9 mouse cellular contexts compared by ENCODE assay signal in the genomic region with DNA sequence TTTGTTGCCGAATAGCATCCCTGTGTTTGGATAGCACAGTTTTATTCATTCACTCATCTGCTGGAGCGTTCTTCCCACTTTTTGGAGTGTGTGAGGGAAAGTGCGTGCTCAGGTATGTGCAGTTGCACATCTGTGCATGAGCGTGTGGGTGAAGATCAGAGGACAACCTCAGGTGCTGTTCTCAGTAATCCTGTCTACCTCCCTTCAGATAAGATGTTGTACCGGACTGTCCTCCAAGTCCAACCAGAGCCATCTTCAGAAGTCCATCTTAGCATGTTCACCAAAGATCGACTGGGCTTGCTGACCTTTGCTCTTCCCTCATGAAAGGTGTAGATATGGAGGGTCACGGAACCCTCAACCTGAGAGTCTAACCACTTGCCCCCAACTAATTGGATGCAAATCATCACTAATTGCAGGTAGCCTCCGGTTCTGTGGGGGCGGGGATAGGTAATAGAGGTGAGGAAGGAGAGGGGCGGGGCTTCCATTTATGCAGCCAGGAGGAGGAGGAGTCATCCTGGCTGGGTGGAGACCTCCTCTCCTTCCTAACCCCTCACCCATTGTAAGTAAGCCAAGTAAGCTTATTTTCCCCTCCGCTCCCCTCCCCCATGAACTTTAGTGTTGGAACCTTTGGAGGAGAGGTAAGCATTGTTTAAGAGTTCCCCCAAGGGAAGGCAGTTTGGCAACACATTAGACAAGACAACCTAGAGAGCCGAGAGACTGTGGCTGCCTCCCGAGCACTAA. TPM values are rescaled to one million over a fixed set of nuclear protein-coding genes. Genes with fewer than 3 reads are reported as not detected.
DNase-seq lines count a peak whose midpoint lies in the region; ATAC-seq and TF ChIP-seq lines count a peak whose summit lies in the region.
"Had no signal": no experiment of that assay in that cellular context is flagged by ENCODE, and none has a peak within 500 bp of the region (broad histone marks: within the 10 kb centered on the region; RNA-seq: fewer than 3 reads in every experiment).

No protein-coding gene starts in this region.

- in situ Hi-C loops in CH12.LX (cut with MboI; ENCODE audit: low pct_ligation_motif_present, low pct_unique_long_range_greater_than_20kb, low sequenced_read_pairs), result loop anchor here (10.0 kb wide), 1 partner anchor 386 kb away; a partner anchor contains a TSS

- H3K4me1 ChIP-seq in CH12.LX (ENCODE audit: control insufficient read depth in 1 of 2, insufficient read depth in 2 of 2), result peaks cover 0 to 4% of the 10 kb centered on the region in 2 experiments; a peak in 1 of 4 replicates
- H3K4me1 ChIP-seq in heart, embryonic 16.5 days (ENCODE audit: control insufficient read depth, insufficient read depth, low read length), result peaks cover 6% of the 10 kb centered on the region
- H3K4me1 ChIP-seq in liver, postnatal 0 days (ENCODE audit: insufficient read depth), result 0 out of 2 replicates have a peak, but pooled peaks cover 5% of the 10 kb centered on the region

- no peak overlapping the region for H3K9ac ChIP-seq in CH12.LX (ENCODE audit: insufficient read depth, low read depth)
- peak overlapping the region; percentile 52; the same call in 1 of the 2 replicates for H3K9ac ChIP-seq in heart, embryonic 16.5 days (ENCODE audit: low read length)
- no peak overlapping the region for H3K9ac ChIP-seq in liver, postnatal 0 days (replicated peaks)

- no peak for TF ChIP-seq CTCF in gastrocnemius, adult 2 months (IDR thresholded peaks at IDR 0.05)
- TF ChIP-seq CTCF in CH12.LX (conservative IDR thresholded peaks at IDR 0.05 in 1 of 2, IDR thresholded peaks at IDR 0.05 in 1 of 2; ENCODE audit: low read depth in 2 of 2, low read length in 2 of 2), result no peak
- no peak for TF ChIP-seq CTCF in liver, postnatal 0 days (IDR thresholded peaks at IDR 0.05; ENCODE audit: low read depth)

- no peak for DNase-seq in gastrocnemius, adult 2 months
- no peak for DNase-seq in gastrocnemius, adult 18-20 months (ENCODE audit: low spot score)
- DNase-seq in CH12.LX (ENCODE audit: extremely low read depth), result no peak
- DNase-seq in liver, postnatal 0 days, result no peak
- no peak for DNase-seq in gastrocnemius, postnatal 4 days (ENCODE audit: low spot score in 2 of 2)
- DNase-seq in spleen, postnatal 4 days (ENCODE audit: low spot score in 2 of 2), result no peak

- no peaks in the 10 kb centered on the region for H3K36me3 ChIP-seq in CH12.LX (replicated peaks in 1 of 2; ENCODE audit: control insufficient read depth in 1 of 2, insufficient read depth in 1 of 2, low read length in 1 of 2)
- H3K36me3 ChIP-seq in heart, embryonic 16.5 days (ENCODE audit: control insufficient read depth, insufficient read depth), result no peaks in the 10 kb centered on the region
- no peaks in the 10 kb centered on the region for H3K36me3 ChIP-seq in liver, postnatal 0 days (replicated peaks; ENCODE audit: insufficient read depth, low read length)

- peak overlapping the region; percentile 63 for H3K4me3 ChIP-seq in gastrocnemius, adult 2 months
- no peak overlapping the region for H3K4me3 ChIP-seq in CH12.LX (replicated peaks in 1 of 3; ENCODE audit: low read depth in 2 of 3, low read length in 2 of 3, poor library complexity in 1 of 3)
- peak overlapping the region; percentile 52 for H3K4me3 ChIP-seq in heart, embryonic 16.5 days (ENCODE audit: low read length)
- peak overlapping the region; percentile 22 for H3K4me3 ChIP-seq in liver, postnatal 0 days (ENCODE audit: low read depth, low read length)

- H3K27ac ChIP-seq in gastrocnemius, adult 2 months, result no peak overlapping the region
- H3K27ac ChIP-seq in CH12.LX (ENCODE audit: insufficient read depth, low read depth), result no peak overlapping the region
- H3K27ac ChIP-seq in heart, embryonic 16.5 days (ENCODE audit: low read length), result no peak overlapping the region
- no peak overlapping the region for H3K27ac ChIP-seq in liver, postnatal 0 days (ENCODE audit: low read depth)

- dilution Hi-C loops in CH12.LX (cut with MboI; ENCODE audit: extremely low pct_ligation_motif_present, extremely low pct_unique_long_range_greater_than_20kb, low sequenced_read_pairs), result no loop called here

- TF ChIP-seq EP300 in CH12.LX (IDR thresholded peaks at IDR 0.05; ENCODE audit: low read length), result no peak
- no peak for TF ChIP-seq EP300 in liver, postnatal 0 days (IDR thresholded peaks at IDR 0.05; ENCODE audit: low read depth)

- H3K27me3 ChIP-seq in CH12.LX (replicated peaks), result peaks cover 2% of the 10 kb centered on the region
- H3K27me3 ChIP-seq in heart, embryonic 16.5 days (ENCODE audit: control insufficient read depth, insufficient read depth, low read length), result peaks cover 2% of the 10 kb centered on the region; the same call in 1 of the 2 replicates
- H3K27me3 ChIP-seq in liver, postnatal 0 days (ENCODE audit: insufficient read depth, low read length), result no peaks in the 10 kb centered on the region

- WGBS in heart, embryonic 16.5 days, result 21% methylated on average over 13 of the region's 13 CpGs
- WGBS in liver, postnatal 0 days (ENCODE audit: insufficient replicate concordance), result 27% methylated on average over 13 of the region's 13 CpGs

- H3K9me3 ChIP-seq in CH12.LX (replicated peaks; ENCODE audit: low read length), result peaks cover 3% of the 10 kb centered on the region
- H3K9me3 ChIP-seq in heart, embryonic 16.5 days (replicated peaks; ENCODE audit: control insufficient read depth, low read length), result no peaks in the 10 kb centered on the region; the same call in 1 of the 2 replicates
- H3K9me3 ChIP-seq in liver, postnatal 0 days (ENCODE audit: low read length), result no peaks in the 10 kb centered on the region

- intact Hi-C loops in gastrocnemius, adult 2 months (cut with DNase I), result no loop called here

- no peak for TF ChIP-seq RAD21 in CH12.LX (IDR thresholded peaks at IDR 0.05; ENCODE audit: low read depth, low read length)

- ATAC-seq in heart, embryonic 16.5 days (replicated peaks; ENCODE audit: extremely low read depth, insufficient read depth, low FRiP score), result no peak
- no peak for ATAC-seq in liver, postnatal 0 days
- no peak for ATAC-seq in activated CD4-positive, CD25-positive, alpha-beta regulatory T cell, adult 4 months

- H3K79me2 ChIP-seq in CH12.LX (replicated peaks; ENCODE audit: control insufficient read depth, extremely low read depth, insufficient read depth, poor library complexity, severe bottlenecking), result no peaks in the 10 kb centered on the region

- no peak for TF ChIP-seq POLR2A in CH12.LX (IDR thresholded peaks at IDR 0.05; ENCODE audit: low read depth, low read length)

- 0 out of 2 replicates have a peak overlapping the region, but pooled peaks have one; percentile 16 for H3K4me2 ChIP-seq in CH12.LX (ENCODE audit: insufficient read depth, low read depth, poor library complexity, severe bottlenecking)
- peak overlapping the region; percentile 71 for H3K4me2 ChIP-seq in heart, embryonic 16.5 days (ENCODE audit: low read depth, low read length)
- H3K4me2 ChIP-seq in liver, postnatal 0 days (ENCODE audit: low read depth, low read length), result peak overlapping the region; percentile 65

TF ChIP-seq in CH12.LX, 34 proteins besides CTCF, POLR2A, EP300 and RAD21 (continues in another document):
- no peak for TF ChIP-seq HCFC1 (IDR thresholded peaks at IDR 0.05; ENCODE audit: low read depth, low read length)
- no peak for TF ChIP-seq ETS1 (conservative IDR thresholded peaks at IDR 0.05; ENCODE audit: low read depth, low read length)
- TF ChIP-seq TBP (conservative IDR thresholded peaks at IDR 0.05; ENCODE audit: low read depth, low read length), result no peak
- no peak for TF ChIP-seq BHLHE40 (IDR thresholded peaks at IDR 0.05; ENCODE audit: low read depth, low read length)
- TF ChIP-seq PAX5 (IDR thresholded peaks at IDR 0.05; ENCODE audit: low read length), result no peak
- TF ChIP-seq POLR2AphosphoS2 (IDR thresholded peaks at IDR 0.05; ENCODE audit: low read depth, low read length), result no peak
- no peak for TF ChIP-seq GABPA (IDR thresholded peaks at IDR 0.05; ENCODE audit: insufficient replicate concordance, low read depth, low read length)
- TF ChIP-seq ZNF384 (IDR thresholded peaks at IDR 0.05; ENCODE audit: low read depth, low read length), result no peak
- no peak for TF ChIP-seq ZKSCAN1 (IDR thresholded peaks at IDR 0.05; ENCODE audit: borderline replicate concordance, low read depth, low read length)
- no peak for TF ChIP-seq CHD1 (IDR thresholded peaks at IDR 0.05; ENCODE audit: low read depth, low read length)
- no peak for TF ChIP-seq SIN3A (IDR thresholded peaks at IDR 0.05; ENCODE audit: low read length)
- no peak for TF ChIP-seq MAZ (IDR thresholded peaks at IDR 0.05; ENCODE audit: low read depth, low read length)
- no peak for TF ChIP-seq KAT2A (IDR thresholded peaks at IDR 0.05; ENCODE audit: insufficient replicate concordance, low read length)

RNA-seq across cellular contexts. Expression of a gene that starts 21.9 kb away (rescaled TPM):
- not detected for total RNA-seq in gastrocnemius, adult 2 months (2021)
- not detected for total RNA-seq in gastrocnemius, adult 18-20 months (2021)
- total RNA-seq in CH12.LX (2012; rRNA removed) (not detected in 2 replicates), CH12.LX (2014; rRNA removed) (not detected in 2 replicates)
- polyA plus RNA-seq in CH12.LX (2012; ENCODE audit: insufficient read length, low read depth), result not detected in 2 replicates
- polyA plus RNA-seq in heart, embryonic 16.5 days (2015; fragmentation: Nextera tagmentation; extraction: Ambion mirVana), result not detected in 2 replicates
- polyA plus RNA-seq in liver, postnatal 0 days (2015; fragmentation: Nextera tagmentation; extraction: Ambion mirVana), result not detected in 2 replicates
- polyA plus RNA-seq in activated CD4-positive, CD25-positive, alpha-beta regulatory T cell, adult 4 months (2017; shearing (Covaris generic)), result not detected
- total RNA-seq in gastrocnemius, postnatal 4 days (2021), result not detected
- polyA plus RNA-seq: small intestine, adult 2 months had no signal

RNA-seq across cellular contexts. Expression of a gene that starts 27.8 kb away (rescaled TPM):
- 1 to 10 TPM in 1 of 2 experiments, under 1 TPM in 1; 0.71 to 4.0 TPM for total RNA-seq in gastrocnemius, adult 2 months (2021)
- total RNA-seq in gastrocnemius, adult 18-20 months (2021), result 1 to 10 TPM; 1.6 to 2.3 TPM
- total RNA-seq in CH12.LX (2012; rRNA removed) (0.08 TPM in 1 of 2 replicates, not detected in the other), CH12.LX (2014; rRNA removed) (not detected in 2 replicates)
- 0.24 TPM in 1 of 2 replicates, not detected in the other for polyA plus RNA-seq in CH12.LX (2012; ENCODE audit: insufficient read length, low read depth)
- polyA plus RNA-seq in heart, embryonic 16.5 days (2015; fragmentation: Nextera tagmentation; extraction: Ambion mirVana), result 5.5 and 7.0 TPM in 2 replicates
- polyA plus RNA-seq in liver, postnatal 0 days (2015; fragmentation: Nextera tagmentation; extraction: Ambion mirVana), result 0.52 and 0.53 TPM in 2 replicates
- polyA plus RNA-seq in activated CD4-positive, CD25-positive, alpha-beta regulatory T cell, adult 4 months (2017; shearing (Covaris generic)), result 1 to 10 TPM; 1.6 to 1.9 TPM
- 1 to 10 TPM; 1.2 to 1.3 TPM for total RNA-seq in gastrocnemius, postnatal 4 days (2021)

RNA-seq across cellular contexts. Expression of a gene that starts 33.8 kb away (rescaled TPM):
- total RNA-seq in gastrocnemius, adult 2 months (2021), result not detected
- not detected for total RNA-seq in gastrocnemius, adult 18-20 months (2021)
- total RNA-seq in CH12.LX (2012; rRNA removed), result not detected in 2 replicates
- total RNA-seq in CH12.LX (2014; rRNA removed), result not detected in 2 replicates
- not detected in 2 replicates for polyA plus RNA-seq in CH12.LX (2012; ENCODE audit: insufficient read length, low read depth)
- not detected in 2 replicates for polyA plus RNA-seq in heart, embryonic 16.5 days (2015; fragmentation: Nextera tagmentation; extraction: Ambion mirVana)
- not detected in 2 replicates for polyA plus RNA-seq in liver, postnatal 0 days (2015; fragmentation: Nextera tagmentation; extraction: Ambion mirVana)
- polyA plus RNA-seq in activated CD4-positive, CD25-positive, alpha-beta regulatory T cell, adult 4 months (2017; shearing (Covaris generic)), result under 1 TPM in 1 of 2 experiments, not detected in 1; 0.79 TPM
- total RNA-seq in gastrocnemius, postnatal 4 days (2021), result not detected
- polyA plus RNA-seq: small intestine, adult 2 months had no signal

Comparison
In these comparisons a context has a peak if more than half of its experiments do, and no peak if none do; other contexts are left out.
1. H3K4me3 ChIP-seq: peak in gastrocnemius, adult 2 months (single experiment), heart, embryonic 16.5 days (single experiment) and liver, postnatal 0 days (single experiment); none in CH12.LX (0 of 3).
2. H3K4me2 ChIP-seq: peak in every context shown above with its lines; median percentile 71 in heart, embryonic 16.5 days; 65 in liver, postnatal 0 days; 16 in CH12.LX.